Mouse (Mus musculus) spleen, postnatal 36 days (tissue): ENCODE results near the gene Higd1a.

ENCODE experiments used
- DNase-seq, 2 experiments: peaks; one replicate each; pipeline ENCODE4 v3.0.0; 2022; ENCODE audit warnings: low spot score in 2 of 2, mixed read lengths in 1 of 2

The Higd1a gene

GRCm38 (mm10) chr9:121838829-121839621 lies 19.1 kb downstream of the Higd1a start, which contains the start of gene Ccdc13:
Gene Ccdc13 (minus strand): TSS chr9:121839461.
- peak; percentile 62 to 68 for DNase-seq

DNA sequence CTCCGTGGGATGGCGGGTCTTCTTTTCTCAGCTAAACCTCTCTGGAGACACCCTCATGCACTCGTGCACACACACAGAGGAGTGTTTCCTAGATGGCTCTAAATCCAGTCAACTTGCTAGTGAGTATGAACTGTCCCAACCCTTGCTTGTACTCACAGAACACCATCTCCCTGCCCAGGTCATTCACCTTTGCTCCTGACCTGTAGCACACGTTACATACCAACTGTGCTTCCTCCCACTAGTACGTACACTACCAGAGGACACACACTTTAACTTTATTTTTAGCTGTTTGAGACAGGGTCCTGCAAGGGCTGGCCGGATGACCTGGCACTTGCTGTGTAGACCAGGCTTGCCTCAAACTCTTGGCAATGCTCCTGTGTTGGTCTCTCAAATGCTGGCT lies 20.2 kb downstream of the Higd1a start:
- DNase-seq, result no peak

- DNase-seq, result no peak
These were observed 24.3 kb downstream of the Higd1a start for GRCm38 (mm10) chr9:121833825-121834224.

- peak; percentile 58 to 61 for DNase-seq
These were observed 27.2 kb downstream of the Higd1a start for GRCm38 (mm10) chr9:121830956-121831293.

DNA sequence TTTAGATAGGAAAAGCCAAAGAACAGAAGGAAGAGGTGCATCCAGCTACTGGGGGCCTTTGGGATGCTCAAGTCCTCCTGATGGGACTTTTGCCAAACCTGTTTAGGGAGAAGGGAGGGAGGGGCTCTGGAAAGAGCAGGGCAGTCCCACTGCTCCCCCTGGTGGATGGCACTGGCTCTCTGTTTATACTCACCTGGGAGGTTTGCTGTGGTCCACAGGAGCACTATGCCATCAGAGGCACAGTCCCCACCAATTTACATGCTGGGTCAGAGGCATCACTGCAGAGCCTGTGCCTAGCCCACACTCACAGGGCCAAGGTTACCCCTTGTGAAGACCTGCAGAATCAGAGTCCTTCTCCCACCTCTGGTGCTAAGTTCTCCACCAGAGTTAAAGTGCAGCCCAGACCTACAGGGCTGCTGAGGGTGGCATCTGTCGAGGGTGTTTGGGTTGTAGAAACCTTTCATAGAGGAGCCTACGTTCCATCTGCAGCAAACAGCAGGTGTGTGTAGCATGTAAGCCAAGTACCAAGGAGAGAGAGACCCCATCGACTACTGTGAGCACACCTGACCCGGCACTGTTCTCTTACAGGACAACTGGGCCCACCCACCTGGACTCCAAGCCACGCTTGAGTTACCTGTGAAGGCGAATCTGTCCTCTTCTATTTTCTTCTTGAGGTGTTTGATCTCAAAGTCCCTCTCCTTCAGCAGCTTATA lies 27.8 kb downstream of the Higd1a start:
- peak; percentile 13 to 18 for DNase-seq

DNA sequence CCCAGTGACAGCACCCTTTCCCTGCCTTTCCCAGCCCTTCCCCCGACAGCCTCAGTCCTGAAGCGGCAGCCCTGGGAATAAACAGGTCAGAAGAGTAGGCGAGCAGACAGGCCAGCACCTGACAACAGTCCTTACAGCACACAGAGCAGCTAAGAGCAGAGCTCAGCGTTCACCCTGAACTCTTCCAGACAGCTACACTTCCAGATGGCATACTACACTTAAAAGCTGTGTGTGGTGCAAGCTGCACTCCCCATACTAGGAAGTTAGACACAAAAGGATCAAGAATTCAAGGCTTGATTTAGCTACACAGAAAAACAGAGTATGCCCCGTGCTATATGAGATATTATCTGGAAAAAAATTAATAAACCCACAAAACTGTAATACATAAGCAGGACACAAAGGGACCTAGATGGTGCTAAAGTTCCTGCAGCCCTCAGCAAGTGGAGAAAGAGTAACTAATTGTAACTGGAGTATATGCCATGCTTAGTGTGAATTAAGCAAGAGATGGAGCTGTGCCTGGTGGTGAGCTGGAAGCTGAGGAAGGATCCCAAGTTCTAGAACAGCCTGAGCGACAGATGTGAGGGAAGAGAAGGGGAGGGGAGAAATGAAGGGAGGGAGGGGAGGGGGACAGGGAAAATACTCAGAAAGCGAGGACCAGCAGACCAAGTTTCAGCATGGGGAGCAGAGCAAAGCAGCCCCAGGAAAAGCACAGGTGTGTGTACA lies 28.7 kb downstream of the Higd1a start:
- no peak for DNase-seq

DNA sequence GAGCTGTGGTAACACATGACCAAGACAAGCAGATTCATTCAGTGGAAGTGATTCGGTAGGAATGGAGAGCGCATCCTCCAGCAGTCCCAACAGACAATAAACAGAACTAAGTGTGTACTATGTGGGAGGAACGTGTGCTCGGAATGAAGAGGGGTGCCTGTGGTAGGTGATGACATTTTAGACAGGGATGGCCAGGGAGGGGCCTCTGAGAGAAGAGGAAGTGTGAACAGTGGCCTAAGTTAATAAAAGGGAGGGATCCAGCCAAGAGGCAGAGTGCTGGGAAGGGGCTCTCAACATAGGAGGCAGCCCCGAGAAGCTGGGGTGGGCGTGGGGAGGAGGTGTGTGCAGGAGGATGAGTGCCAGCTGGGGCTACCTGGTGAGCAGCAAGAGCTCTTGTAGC lies 29.8 kb downstream of the Higd1a start:
- no peak for DNase-seq

DNA sequence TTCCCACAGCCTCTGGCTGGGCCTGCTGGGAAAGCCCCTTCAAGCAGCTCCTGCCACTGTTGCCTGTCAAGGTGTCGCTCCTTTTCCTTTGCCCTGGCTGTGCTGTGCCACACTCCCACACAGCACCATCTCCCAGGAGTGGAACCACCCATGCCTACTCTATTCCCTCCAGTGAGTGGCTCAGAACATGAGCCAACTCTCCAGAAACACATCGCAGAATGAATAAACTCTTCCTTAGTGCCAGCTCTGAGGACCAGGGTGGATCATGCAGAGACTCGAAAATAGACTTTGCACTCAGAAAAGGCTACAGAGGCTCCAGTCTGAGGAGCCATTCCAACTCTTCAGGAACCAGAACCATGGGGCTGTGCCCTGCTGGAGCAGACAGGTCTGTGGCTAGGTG lies 31.8 kb downstream of the Higd1a start:
- no peak for DNase-seq

DNA sequence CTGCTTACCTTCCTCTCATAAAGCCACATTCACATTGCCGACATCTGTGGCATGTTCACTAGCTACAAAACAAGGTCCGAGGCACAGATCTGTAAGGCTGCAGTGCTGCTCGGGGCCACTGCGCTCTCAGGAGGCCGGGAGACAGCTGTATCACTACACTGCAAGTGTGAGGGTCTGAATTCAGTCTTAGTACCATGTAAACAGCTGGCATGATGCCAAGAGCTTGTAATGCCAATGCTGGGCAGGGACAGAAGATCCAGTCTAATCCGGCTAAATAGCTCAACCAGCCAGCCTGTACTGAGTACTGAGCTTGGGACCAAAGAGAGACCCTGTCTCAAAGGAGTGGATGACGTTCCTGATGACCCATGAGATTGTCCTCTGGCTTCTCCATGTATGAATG lies 34.2 kb downstream of the Higd1a start:
- DNase-seq, result no peak

- DNase-seq, result no peak
These were observed 35.1 kb downstream of the Higd1a start for GRCm38 (mm10) chr9:121823051-121823450.

DNA sequence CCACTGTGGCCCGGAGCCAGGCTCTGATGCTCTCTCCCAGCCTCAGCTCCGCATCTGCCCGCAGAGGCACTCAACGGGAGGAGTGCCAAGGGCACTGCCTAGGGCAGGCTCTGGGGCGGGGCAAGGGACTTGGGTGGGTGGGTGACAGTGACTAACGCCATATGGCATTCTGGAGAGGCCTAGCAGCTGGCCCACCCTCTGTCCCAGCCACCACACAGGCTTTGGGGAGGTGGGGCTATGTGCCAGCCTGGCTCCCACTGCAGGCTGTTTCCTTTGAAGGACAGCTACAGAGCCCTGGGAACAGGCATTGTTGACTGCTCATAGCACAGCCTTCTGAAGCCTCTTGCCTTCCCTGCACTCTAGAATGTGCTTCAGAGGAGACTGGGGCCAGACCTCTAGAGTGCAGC lies 35.6 kb downstream of the Higd1a start:
- DNase-seq, result no peak

- no peak for DNase-seq
These were observed 37.4 kb downstream of the Higd1a start for GRCm38 (mm10) chr9:121820765-121821164.

DNA sequence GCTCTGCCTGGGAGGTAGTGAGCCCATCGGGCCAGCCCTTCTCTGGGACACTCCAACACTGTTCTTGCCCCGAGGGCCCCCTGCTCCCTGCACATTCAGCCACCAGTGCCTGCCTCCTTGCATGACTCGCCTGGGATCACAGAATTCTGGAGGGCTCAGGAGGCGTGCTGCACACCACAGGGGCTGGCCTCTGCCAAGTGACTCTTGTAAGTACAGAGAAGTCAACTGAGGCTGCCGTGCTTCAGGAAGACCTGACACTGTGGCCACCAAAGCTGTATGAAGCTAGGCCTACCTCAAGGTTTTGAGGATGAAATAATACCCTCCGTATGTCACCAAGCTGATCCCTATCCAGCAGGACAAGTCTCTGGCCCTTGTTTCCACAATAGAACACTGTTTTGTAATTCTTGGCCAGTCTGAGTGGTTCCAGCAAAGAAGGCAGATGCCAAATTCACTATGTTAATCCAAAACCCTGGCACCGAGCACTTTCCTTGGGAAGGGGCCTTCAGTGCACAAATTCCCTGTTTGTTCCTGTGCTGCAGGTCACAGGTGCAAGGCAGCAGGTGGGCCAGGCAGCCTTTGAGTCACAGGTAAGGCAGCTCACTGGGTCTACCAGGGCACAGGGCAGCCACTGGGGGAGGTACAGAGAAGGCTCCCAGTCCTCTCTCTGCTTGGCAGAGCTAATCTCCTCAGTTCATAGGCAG lies 38.2 kb downstream of the Higd1a start:
- no peak for DNase-seq

DNA sequence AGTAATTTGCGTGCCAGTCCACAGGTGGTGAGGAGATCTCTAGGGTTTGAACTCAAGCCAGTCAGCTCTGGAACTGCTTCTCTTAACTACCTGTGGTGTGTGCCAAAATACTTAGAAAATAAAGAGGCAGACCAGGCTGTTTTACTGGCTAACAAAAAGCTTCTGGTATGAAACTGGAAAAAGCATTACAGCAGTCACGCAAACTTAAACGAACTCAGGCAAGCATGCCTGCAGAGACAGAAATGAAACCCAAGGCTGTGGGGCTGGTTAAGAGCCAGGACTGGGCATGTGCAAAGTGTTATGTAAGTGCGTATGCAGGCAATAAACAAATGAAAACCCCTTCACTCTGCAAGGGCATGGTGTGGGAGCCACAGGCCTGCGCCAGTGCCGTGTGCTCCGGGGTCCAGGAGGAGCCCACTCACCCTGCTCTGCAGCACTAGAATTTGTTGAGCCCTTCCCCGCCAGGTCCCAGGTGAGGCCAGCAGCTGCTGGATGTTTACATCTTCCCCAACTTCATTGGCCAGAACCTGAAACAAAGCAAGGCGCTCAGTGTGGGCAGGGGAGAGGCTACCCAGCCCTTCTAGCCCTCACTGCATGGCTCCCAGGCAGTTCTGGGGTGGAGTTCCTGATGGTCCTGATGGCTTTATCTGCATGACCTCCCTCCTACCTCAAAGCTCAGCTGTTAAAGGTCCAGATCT lies 38.9 kb downstream of the Higd1a start:
- no peak for DNase-seq

DNA sequence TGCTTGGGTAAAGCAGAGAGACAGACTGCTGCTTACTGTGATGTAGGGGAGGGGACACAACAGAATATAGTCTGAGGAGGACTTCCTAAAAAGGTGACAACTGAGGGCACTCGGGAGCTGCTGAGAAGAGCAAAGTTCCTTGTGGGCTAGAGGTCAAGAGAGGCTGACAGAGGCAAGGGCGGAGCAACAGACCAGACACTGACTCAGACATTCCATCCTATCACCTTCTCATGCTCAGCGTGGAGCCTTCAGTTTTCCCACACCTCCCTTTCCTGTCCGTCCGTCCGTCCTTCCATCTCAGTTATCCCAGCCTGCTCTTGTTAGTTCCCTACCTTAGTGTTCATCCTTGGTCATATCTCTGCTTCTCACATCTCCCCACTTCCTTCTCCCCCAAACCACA lies 43.0 kb downstream of the Higd1a start:
- no peak for DNase-seq

DNA sequence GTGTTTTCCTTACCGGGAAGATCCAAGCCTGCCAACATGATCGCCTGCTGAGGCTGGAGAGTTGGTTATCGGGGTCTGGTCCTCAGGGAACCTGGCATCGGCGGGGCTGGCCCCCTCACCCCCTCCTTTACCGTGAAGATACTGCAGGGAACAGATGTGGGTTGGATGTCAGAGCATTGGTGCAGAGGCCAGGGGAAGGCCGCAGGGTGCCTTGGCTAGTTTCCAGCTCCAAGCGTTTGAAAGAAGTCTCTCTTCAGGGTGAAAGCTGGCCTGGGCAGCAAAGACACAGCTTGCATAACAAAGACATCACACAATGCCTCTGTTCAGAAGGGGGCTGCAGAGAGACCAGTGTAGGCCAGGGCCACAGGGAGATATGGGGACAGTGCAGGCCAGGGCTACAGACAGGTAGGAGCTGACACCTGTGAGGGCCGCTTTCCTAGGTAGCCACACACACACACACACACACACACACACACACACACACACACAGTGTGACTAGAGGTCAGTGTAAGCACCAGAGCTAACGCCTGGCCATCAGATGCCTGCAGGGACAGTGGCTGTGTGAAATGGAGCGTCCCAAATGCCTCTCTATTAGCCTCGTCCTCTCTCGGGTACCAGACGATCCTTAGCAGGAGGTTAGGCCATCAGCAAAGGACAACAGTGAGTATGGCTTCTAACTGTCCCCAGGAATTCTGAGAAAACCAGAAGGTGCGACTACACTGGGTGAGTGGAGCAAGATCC lies 47.9 kb downstream of the Higd1a start:
- no peak for DNase-seq

- no peak for DNase-seq
These were observed 49.7 kb downstream of the Higd1a start for GRCm38 (mm10) chr9:121808511-121808910.

GRCm38 (mm10) chr9:121807947-121808346 lies 50.2 kb downstream of the Higd1a start:
- DNase-seq, result no peak

DNA sequence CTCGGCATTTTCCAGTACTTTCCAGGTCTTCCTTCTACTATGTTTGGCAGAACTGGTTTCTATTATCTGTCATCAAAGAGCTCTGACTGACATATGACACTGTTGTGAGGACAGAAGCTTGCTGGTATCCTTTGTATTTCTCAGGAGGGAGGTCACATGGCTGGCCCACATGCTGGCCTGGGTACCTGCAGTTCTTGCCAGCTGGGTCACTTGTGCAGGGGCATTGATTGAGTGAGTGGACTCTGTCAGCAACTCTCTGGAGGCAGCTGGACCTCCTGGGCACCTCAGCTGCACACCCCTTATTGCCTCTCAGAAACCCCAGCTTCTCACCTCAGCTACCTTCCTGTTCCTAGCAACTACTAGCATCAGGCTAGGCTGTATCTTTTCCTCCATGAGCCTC lies 50.6 kb downstream of the Higd1a start:
- DNase-seq, result no peak

- DNase-seq, result no peak
These were observed 55.4 kb downstream of the Higd1a start for GRCm38 (mm10) chr9:121802747-121803146.
